Mouse (Mus musculus) MEL (cell line): Measurements from ENCODE around the gene Gdi2.

Source experiments
- CTCF ChIP-seq, 3 experiments: IDR thresholded peaks in 2 of 3; conservative IDR thresholded peaks in 1 of 3; 2 replicates each; pipeline ENCODE4 v1.5.1; 2011 to 2012; ENCODE audit warnings: low read length in 3 of 3, low read depth in 2 of 3, mild to moderate bottlenecking in 2 of 3, improper control_type of control experiment in 1 of 3, inconsistent platforms in 1 of 3, mixed read lengths in 1 of 3, moderate library complexity in 1 of 3; ENCODE audit not compliant: control insufficient read depth in 1 of 3, insufficient read depth in 1 of 3, poor library complexity in 1 of 3, severe bottlenecking in 1 of 3
- POLR2A ChIP-seq, 2 experiments: IDR thresholded peaks; 2 replicates each; pipeline ENCODE4 v1.6.1; 2011 to 2012; ENCODE audit warnings: low read length in 2 of 2, mild to moderate bottlenecking in 2 of 2, control low read depth in 1 of 2, improper control_type of control experiment in 1 of 2, low read depth in 1 of 2, moderate library complexity in 1 of 2; ENCODE audit not compliant: control insufficient read depth in 1 of 2, insufficient read depth in 1 of 2, poor library complexity in 1 of 2
- TCF12 ChIP-seq: IDR thresholded peaks from 2 replicates; pipeline ENCODE4 v1.6.1; 2014; ENCODE audit warnings: low read depth, mild to moderate bottlenecking, inconsistent platforms, low read length, improper control_type of control experiment, moderate library complexity
- ZKSCAN1 ChIP-seq: IDR thresholded peaks from 2 replicates; pipeline ENCODE4 v1.6.1; 2012; ENCODE audit warnings: low read depth, mild to moderate bottlenecking, inconsistent platforms, low read length, improper control_type of control experiment, moderate library complexity

- TF ChIP-seq ZKSCAN1, result no peak
- TF ChIP-seq POLR2A (IDR thresholded peaks at IDR 0.05; ENCODE audit: control insufficient read depth in 1 of 2, insufficient read depth in 1 of 2, low read depth in 1 of 2, low read length in 2 of 2, poor library complexity in 1 of 2), result no peak
- TF ChIP-seq TCF12, result no peak
- TF ChIP-seq CTCF (IDR thresholded peaks at IDR 0.05 in 2 of 3, conservative IDR thresholded peaks at IDR 0.05 in 1 of 3; ENCODE audit: control insufficient read depth in 1 of 3, insufficient read depth in 1 of 3, low read depth in 2 of 3, low read length in 3 of 3, poor library complexity in 1 of 3, severe bottlenecking in 1 of 3), result no peak
Observed at GRCm38 (mm10) chr13:3544925-3545324, 7.1 kb downstream of the Gdi2 start.
